Mouse (Mus musculus): Measurements from ENCODE around the gene Kazald1.

- TF ChIP-seq CTCF (IDR thresholded peaks at IDR 0.05; ENCODE audit: extremely low read depth, insufficient read depth, low read length) (no peak), POLR2A (IDR thresholded peaks at IDR 0.05; ENCODE audit: extremely low read depth, insufficient read depth, low read length) (no peak)
Measured at GRCm38 (mm10) chr19:45045651-45046050, 29.4 kb upstream of the Kazald1 start, which contains the start of gene Pdzd7.

All from cortical plate, adult 2 months (tissue).